Mouse (Mus musculus): Measurements from ENCODE around the gene Nceh1. TPM values are rescaled to one million over a fixed set of nuclear protein-coding genes. Genes with fewer than 3 reads are reported as not detected.
"Not testable (repeated sequence)": the region's sequence is repeated elsewhere in the genome, so short reads cannot be mapped to it uniquely, and the experiment has no call there.

Nceh1 gene
- total RNA-seq, 2 experiments from 2014 or later, result 96.9 to 103 TPM

GRCm38 (mm10) chr3:27267327-27267726 is 84.6 kb downstream of the Nceh1 start:
- intact Hi-C loops (cut with DNase I), result no loop called here
- peak in 1 of 2 experiments; percentile 64 for DNase-seq (ENCODE audit: extremely low spot score in 1 of 2, low spot score in 2 of 2)

DNA sequence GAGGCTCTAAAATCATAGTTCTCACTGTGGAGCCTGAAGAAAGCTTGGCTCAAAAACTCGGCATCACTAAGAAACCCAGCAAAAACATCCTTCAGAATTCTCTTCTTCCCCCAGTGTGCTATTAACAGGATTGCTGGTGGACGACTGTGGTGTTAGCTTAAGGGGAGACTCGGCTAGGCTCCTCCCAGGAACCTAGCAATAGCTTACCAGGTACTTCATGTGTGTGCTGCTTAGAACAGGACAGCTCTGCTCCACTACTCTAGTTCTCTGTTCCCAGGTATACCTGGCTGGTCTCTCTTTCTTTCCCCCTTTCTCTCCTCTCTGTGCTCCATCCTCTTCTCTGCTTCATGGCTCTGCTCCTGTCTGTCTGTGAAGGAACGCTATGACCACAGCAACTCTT is 85.1 kb downstream of the Nceh1 start:
- no peak for DNase-seq (ENCODE audit: extremely low spot score in 1 of 2, low spot score in 2 of 2)
- intact Hi-C loops (cut with DNase I), result no loop called here

DNA sequence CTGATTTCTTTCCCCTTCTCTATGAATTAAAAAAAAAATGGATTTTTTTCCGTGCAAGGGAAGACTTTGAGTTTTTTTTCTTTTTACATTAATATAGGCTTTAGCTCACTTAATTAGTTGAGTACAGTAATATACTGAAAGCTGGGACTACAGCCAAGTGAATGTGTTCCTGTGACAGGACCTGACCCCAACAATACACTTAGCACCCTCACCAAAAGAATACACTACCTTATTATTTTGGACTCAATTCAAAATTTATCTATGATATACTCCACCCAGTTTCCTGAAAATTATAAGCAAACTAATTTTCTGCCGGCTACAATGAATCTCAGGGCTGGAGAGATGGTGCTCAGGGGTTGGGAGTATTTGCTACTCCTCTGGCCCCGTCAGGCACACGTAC is 86.4 kb downstream of the Nceh1 start:
- intact Hi-C loops (cut with DNase I), result no loop called here
- no peak for DNase-seq (ENCODE audit: extremely low spot score in 1 of 2, low spot score in 2 of 2)

DNA sequence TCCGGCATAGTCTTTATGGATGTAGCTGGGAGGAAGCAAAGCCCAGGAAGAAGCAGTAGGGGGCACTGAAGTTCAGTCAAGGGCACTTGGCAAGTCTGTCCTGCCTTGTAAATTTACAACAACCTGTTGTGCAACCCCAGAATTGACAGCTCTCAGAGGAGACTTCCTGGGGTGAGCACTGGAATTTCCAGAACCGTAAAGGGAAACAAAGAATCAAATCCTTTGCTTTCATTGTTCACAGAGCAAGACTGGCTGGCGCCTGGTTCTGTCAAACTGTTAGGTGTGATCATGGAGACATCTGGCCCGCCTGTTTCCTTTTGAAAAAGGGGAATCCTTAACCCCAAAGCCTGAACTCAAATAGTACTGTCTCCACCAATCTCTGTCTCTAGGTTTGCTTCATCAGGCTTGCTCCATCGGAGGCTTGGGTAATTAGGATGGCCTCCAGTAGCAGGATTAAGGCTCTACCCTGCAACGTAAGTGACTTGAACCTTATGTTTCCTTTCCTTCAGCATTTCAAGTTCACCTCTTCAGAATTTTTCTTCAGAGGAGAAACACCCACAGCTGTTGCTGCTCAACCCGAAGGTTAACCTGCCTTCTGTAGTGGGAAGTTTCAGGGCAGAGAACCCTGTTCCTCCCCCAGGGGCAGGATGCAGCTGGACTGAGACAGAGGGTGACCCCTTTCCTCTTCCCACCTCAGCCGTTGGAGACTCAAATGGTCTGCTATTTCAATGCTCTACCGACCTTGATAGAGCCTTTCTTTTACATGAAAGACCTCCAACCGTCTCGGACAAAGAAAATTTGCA is 87.6 kb downstream of the Nceh1 start:
- intact Hi-C loops (cut with DNase I), result no loop called here
- peak in 1 of 2 experiments; percentile 67 for DNase-seq (ENCODE audit: extremely low spot score in 1 of 2, low spot score in 2 of 2)

GRCm38 (mm10) chr3:27272926-27273745 is 90.4 kb downstream of the Nceh1 start:
- intact Hi-C loops (cut with DNase I), result no loop called here
- no peak for DNase-seq (ENCODE audit: extremely low spot score in 1 of 2, low spot score in 2 of 2)

DNA sequence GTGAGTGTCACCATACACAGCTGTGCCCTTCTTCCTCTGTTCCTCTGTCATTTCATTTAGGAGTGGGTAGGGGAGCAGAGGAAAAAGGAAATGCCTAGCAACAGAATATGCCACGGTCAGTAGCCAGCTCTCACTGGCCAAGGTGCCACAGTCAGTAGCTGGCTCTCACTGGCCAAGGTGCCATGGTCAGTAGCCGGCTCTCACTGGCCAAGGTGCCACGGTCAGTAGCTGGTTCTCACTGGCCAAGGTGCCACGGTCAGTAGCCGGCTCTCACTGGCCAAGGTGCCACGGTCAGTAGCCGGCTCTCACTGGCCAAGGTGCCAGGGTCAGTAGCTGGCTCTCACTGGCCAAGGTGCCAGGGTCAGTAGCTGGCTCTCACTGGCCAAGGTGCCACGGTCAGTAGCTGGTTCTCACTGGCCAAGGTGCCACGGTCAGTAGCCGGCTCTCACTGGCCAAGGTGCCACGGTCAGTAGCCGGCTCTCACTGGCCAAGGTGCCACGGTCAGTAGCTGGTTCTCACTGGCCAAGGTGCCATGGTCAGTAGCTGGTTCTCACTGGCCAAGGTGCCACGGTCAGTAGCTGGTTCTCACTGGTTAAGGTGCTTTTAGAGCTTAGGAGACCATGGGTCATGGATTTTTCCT is 96.6 kb downstream of the Nceh1 start:
- DNase-seq (ENCODE audit: extremely low spot score in 1 of 2, low spot score in 2 of 2); intact Hi-C loops (cut with DNase I): not testable (repeated sequence)

DNA sequence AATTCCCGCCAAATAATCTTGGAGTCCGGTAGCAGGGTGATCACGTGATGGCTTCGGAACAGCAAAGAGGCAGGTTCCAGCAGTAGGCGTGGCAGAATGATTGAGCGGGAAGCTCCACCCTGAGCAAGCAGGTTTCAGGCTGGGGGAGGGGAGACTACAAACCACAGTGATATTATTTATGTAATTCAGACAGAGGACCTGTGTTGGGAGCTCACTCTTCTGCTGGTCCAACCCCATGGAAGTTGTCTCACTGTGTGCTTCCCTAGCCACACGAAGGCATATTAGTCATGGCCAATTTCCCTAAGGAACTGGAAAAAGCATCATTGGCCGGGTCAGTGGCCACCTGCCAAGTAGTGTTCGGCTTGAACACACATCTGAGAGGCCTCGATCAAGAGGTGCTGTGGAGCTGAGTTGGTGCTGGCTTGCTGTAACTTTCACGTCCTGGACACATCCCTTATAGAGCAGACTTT is 97.5 kb downstream of the Nceh1 start:
- DNase-seq (ENCODE audit: extremely low spot score in 1 of 2, low spot score in 2 of 2), result peak in 1 of 2 experiments; percentile 38
- intact Hi-C loops (cut with DNase I), result no loop called here

- DNase-seq (ENCODE audit: extremely low spot score in 1 of 2, low spot score in 2 of 2), result peak; percentile 11 to 33
- intact Hi-C loops (cut with DNase I), result no loop called here
Observed at GRCm38 (mm10) chr3:27283071-27283713, 100.4 kb downstream of the Nceh1 start.

DNA sequence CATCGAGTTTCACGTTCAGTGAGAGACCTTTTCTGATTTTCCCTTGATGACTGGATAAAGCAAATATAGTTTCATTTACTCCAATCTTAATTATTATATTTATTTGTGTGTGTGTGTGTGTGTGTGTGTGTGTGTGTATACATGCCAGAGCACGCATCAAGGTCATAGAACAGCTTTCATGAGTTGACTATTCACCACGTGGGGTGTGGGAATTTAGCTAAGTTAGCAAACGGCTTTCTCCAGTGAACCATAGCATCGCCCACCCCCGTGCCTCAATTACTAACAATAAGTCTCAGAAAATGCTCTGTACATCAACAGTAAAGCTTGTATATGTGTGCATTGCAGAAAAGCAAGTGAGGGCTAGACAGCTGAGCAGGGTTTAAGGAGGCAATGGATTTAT is 101.0 kb downstream of the Nceh1 start:
- intact Hi-C loops (cut with DNase I), result no loop called here
- no peak for DNase-seq (ENCODE audit: extremely low spot score in 1 of 2, low spot score in 2 of 2)

DNA sequence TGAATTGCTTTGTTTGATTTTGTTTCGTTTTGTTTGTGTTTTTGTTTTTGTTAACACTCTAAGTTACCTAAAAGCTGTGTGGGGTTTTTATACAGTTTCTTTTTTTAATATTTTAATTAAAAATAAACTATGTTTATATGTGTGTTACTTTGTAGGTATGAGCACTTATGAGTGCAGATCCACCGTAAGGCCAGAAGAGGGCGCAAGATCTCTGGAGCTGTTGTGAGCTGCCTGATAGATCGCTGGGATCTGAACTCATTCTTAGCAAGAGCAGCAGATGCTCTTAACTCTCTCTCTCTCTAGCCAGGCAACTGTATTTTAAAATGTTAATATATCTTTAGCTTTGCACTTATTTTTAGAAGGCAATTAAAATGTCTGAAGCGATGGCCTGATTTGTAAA is 101.5 kb downstream of the Nceh1 start:
- intact Hi-C loops (cut with DNase I), result no loop called here
- peak in 1 of 2 experiments; percentile 9 for DNase-seq (ENCODE audit: extremely low spot score in 1 of 2, low spot score in 2 of 2)

DNA sequence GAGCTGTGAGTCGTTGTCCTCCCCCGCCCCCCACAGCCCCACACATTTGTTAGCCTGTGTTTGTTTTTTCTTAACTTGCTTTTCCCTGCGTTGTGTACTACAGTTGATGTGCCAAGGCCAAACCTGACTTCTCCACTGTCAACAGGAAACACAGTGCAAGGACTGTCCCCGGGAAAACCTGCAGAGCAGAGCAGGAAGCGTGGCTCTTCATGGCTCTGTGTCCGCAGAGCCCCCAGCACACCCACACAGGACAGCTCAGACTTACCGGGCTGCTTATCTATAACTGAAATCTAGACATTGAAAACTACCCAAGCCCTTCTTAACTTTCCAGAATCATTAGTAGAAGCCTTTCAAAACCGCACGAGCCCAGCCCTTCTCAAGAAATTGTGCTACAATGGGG is 102.3 kb downstream of the Nceh1 start:
- intact Hi-C loops (cut with DNase I), result no loop called here
- DNase-seq (ENCODE audit: extremely low spot score in 1 of 2, low spot score in 2 of 2), result peak in 1 of 2 experiments; percentile 51

DNA sequence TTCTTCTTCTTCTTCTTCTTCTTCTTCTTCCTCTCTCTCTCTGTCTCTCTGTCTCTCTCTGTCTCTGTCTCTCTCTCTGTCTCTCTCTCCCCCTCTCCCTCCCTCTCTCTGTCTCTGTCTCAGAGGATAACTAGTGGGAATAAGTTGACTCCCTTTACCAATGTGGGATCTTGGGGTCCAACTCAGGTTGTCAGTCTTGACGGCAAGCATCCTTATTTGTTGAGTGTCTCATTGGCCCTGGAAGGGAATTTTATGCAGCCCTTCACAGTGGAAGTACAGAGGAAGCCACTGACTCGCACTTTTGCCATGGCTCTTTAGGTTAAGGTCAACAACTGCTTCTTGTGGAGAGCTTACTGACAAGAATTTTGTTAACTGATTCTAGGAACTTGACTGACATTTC is 105.5 kb downstream of the Nceh1 start:
- intact Hi-C loops (cut with DNase I), result no loop called here
- DNase-seq (ENCODE audit: extremely low spot score in 1 of 2, low spot score in 2 of 2), result no peak

DNA sequence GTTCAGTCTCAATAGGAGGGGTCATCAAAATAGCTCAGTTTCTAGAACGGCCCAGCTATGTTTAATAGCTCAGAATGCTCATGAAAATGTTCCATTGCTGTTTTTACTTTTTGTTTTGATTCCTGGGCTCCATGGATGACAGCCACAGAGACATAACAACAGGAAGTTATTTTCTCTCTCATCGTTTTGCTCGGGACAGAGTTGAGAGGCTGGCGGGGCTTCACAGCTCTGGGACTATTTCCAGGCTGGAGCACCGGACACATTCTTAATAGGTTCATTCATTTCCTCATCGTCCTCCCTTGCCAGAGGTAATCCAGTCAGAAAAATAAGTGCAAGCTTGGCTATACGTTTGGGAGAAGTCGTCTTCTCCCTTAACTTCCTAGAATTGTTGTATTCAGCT is 106.1 kb downstream of the Nceh1 start:
- intact Hi-C loops (cut with DNase I), result no loop called here
- DNase-seq (ENCODE audit: extremely low spot score in 1 of 2, low spot score in 2 of 2), result no peak

DNA sequence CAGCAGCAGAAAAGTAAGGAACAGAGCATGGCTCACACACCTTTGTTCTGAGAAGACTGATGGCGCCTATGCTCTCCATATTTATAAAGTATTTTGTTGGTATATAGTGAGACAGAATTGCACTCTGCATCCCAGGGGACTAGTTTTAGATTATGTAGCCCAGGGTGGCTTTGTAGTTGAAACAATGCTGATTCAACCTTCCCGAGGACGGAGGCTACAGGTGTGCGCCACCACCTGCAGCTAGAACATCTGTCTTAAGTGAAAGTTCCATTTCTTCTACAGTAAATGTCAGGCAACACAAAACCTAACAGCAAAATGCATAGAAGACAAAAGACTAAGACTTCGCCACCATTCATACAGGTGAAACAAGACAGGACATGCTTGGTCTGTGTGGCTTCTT is 107.5 kb downstream of the Nceh1 start:
- no peak for DNase-seq (ENCODE audit: extremely low spot score in 1 of 2, low spot score in 2 of 2)
- intact Hi-C loops (cut with DNase I), result no loop called here

- intact Hi-C loops (cut with DNase I), result not testable (repeated sequence)
Observed at GRCm38 (mm10) chr3:27290945-27291344, 108.2 kb downstream of the Nceh1 start.

GRCm38 (mm10) chr3:27291411-27291810 is 108.6 kb downstream of the Nceh1 start:
- DNase-seq (ENCODE audit: extremely low spot score in 1 of 2, low spot score in 2 of 2); intact Hi-C loops (cut with DNase I): not testable (repeated sequence)

More at GRCm38 (mm10) chr3:27290945-27291344, 108.2 kb downstream of the Nceh1 start:
- not testable (repeated sequence) for DNase-seq (ENCODE audit: extremely low spot score in 1 of 2, low spot score in 2 of 2)

DNA sequence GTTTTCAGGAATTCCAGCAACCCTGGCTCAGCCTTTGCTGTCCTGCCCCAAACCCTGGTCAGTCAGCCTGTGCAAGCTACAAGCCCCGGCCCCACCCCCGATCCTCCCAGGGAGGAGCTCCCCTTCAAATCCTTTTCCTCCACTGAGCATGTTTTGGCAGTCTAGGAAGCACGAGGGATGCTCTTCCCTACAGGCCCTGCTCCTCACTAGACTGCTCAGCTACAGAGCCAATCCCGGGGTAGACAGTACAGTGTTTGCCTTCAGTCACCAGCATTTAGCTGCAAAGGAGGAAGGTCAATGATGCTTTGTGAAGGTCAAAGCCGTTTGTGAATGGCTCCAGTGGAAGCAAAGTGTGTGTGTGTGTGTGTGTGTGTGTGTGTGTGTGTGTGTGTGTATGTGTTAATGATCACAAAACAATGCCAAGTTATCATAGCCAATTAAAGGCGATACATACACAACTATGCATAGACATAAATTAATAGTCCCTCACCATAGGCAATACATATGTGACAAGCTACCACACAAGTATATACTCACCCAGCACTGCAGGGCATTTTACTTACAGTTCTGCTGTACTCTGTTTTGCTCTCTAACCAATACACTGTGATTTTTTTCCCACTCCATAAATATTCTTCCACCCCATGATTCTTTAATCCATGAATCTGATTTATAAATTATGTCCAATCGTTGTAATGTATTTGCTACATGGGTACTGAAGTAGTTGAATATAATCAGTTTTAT is 111.0 kb downstream of the Nceh1 start:
- no peak for DNase-seq (ENCODE audit: extremely low spot score in 1 of 2, low spot score in 2 of 2)
- intact Hi-C loops (cut with DNase I), result no loop called here

- intact Hi-C loops (cut with DNase I), result no loop called here
- DNase-seq (ENCODE audit: extremely low spot score in 1 of 2, low spot score in 2 of 2), result no peak
Observed at GRCm38 (mm10) chr3:27300451-27300850, 117.7 kb downstream of the Nceh1 start.

All from left cerebral cortex, postnatal 10 days (tissue).